Mouse (Mus musculus) embryonic fibroblast, embryonic 13.5 days (primary cell): Measurements from ENCODE around the gene Ubn1. TPM values are rescaled to one million over a fixed set of nuclear protein-coding genes. Genes with fewer than 3 reads are reported as not detected.

Experiments
- H3K27ac ChIP-seq: 2 replicates; pipeline ENCODE4 v1.5.1; 2012; ENCODE audit warnings: low read length, control low read depth, inconsistent platforms; ENCODE audit not compliant: insufficient read depth
- H3K4me1 ChIP-seq: 2 replicates; pipeline ENCODE4 v1.6.1; 2011; ENCODE audit warnings: low read length; ENCODE audit not compliant: control insufficient read depth, insufficient read depth
- H3K4me3 ChIP-seq: 2 replicates; pipeline ENCODE4 v1.5.1; 2011; ENCODE audit warnings: mild to moderate bottlenecking, control low read depth, low read length; ENCODE audit not compliant: insufficient read depth
- CTCF ChIP-seq: IDR thresholded peaks from 2 replicates; pipeline ENCODE4 v1.5.1; 2011; ENCODE audit warnings: mild to moderate bottlenecking, control low read depth, low read length, moderate library complexity, borderline replicate concordance; ENCODE audit not compliant: insufficient read depth
- POLR2A ChIP-seq: IDR thresholded peaks from 2 replicates; pipeline ENCODE4 v1.6.1; 2011; ENCODE audit warnings: low read depth, mild to moderate bottlenecking, control low read depth, low read length, moderate library complexity
- polyA plus RNA-seq: library from polyadenylated mRNA; stranded (reverse); fragments of >200 nt; gene quantifications from 2 replicates; pipeline ENCODE4 v1.2.4, GENCODE M21; 2011; ENCODE audit warnings: low read depth; ENCODE audit not compliant: missing spikeins, insufficient read length

Gene Ubn1
- polyA plus RNA-seq, 1 experiment = 30.7 TPM

GRCm38 (mm10) chr16:5135551-5136261 is 85.8 kb downstream of the Ubn1 start:
- H3K27ac ChIP-seq = peak overlapping the region; percentile 63
- H3K4me3 ChIP-seq = no peak overlapping the region
- TF ChIP-seq CTCF (no peak), POLR2A (no peak)
- H3K4me1 ChIP-seq = peaks cover 27% of the 10 kb centered on the region

Other genes with a start within 250 kb of the Ubn1 start
- not detected in 2 replicates for gene 4930562C15Rik, start 214.6 kb upstream of the Ubn1 start, polyA plus RNA-seq
- gene Ubald1, start 169.7 kb upstream of the Ubn1 start, polyA plus RNA-seq = 31.3 and 38.2 TPM in 2 replicates
- 65.0 and 66.9 TPM in 2 replicates for gene Mgrn1, start 163.8 kb upstream of the Ubn1 start, polyA plus RNA-seq
- 20.2 and 27.5 TPM in 2 replicates for gene Nudt16l1, start 111.3 kb upstream of the Ubn1 start, polyA plus RNA-seq
- gene Anks3, start 85.9 kb upstream of the Ubn1 start, polyA plus RNA-seq = 32.3 and 41.4 TPM in 2 replicates
- gene Sept12, start 52.2 kb upstream of the Ubn1 start, polyA plus RNA-seq = not detected in 2 replicates
- not detected in 2 replicates for gene Smim22, start 42.8 kb upstream of the Ubn1 start, polyA plus RNA-seq
- gene Rogdi, start 36.5 kb upstream of the Ubn1 start, polyA plus RNA-seq = 14.5 and 14.7 TPM in 2 replicates
- gene Glyr1, start 194 bp upstream of the Ubn1 start, polyA plus RNA-seq = 68.0 and 69.9 TPM in 2 replicates
- gene Ppl, start 82.4 kb downstream of the Ubn1 start, polyA plus RNA-seq = 0.20 and 0.33 TPM in 2 replicates
- not detected in 2 replicates for gene Sec14l5, start 97.1 kb downstream of the Ubn1 start, polyA plus RNA-seq
- 11.6 and 13.8 TPM in 2 replicates for gene Nagpa, start 154.0 kb downstream of the Ubn1 start, polyA plus RNA-seq
- not detected in 2 replicates for gene AU021092, start 172.2 kb downstream of the Ubn1 start, polyA plus RNA-seq
- 20.6 TPM in 2 replicates for gene Alg1, start 183.6 kb downstream of the Ubn1 start, polyA plus RNA-seq
- gene Eef2kmt, start 205.9 kb downstream of the Ubn1 start, polyA plus RNA-seq = 15.5 and 17.0 TPM in 2 replicates